Mouse (Mus musculus): ENCODE measurements at regions not wholly inside any gene's neighbourhood (a gene's known extent, or its start where the extent isn't known, plus 50 kb on each side); places are given as distances from the start of the nearest gene placed in this dataset.

DNA sequence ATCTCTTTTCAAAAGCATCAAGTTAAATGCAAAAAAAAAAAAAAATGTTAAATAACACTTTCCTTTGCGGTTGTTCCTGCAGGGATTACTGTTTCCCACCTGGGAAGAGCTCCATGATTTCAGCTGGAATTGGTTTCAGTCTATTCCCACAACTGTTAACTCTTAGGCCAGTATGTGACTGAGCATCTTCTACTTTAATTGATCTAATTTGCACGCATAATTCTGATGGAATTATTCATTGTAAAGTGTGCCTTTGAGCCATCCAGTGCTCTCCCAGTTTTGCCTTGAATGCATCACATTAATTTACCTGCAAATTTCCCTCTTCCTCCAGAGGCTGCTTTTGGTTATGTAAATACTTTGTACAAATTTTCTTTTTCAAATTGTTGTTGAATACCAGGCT lies 114.4 kb upstream of the Bet1 start:
- TF ChIP-seq CTCF (IDR thresholded peaks at IDR 0.05; ENCODE audit: control insufficient read depth, insufficient read depth, insufficient read length) = no peak
- no peak for TF ChIP-seq USF1 (IDR thresholded peaks at IDR 0.05; ENCODE audit: low read depth)
- no peak for TF ChIP-seq MYOG (IDR thresholded peaks at IDR 0.05; ENCODE audit: control insufficient read depth, extremely low read depth, insufficient read length)
- no peak for TF ChIP-seq MAX (IDR thresholded peaks at IDR 0.05)

Data from C2C12 (cell line).